Mouse (Mus musculus): ENCODE results near the gene Sft2d1. TPM values are rescaled to one million over a fixed set of nuclear protein-coding genes. Genes with fewer than 3 reads are reported as not detected.

Gene Sft2d1
- total RNA-seq, 2 experiments from 2014 or later: 63.8 to 65.7 TPM

GRCm38 (mm10) chr17:8368570-8368969, 57.7 kb downstream of the Sft2d1 start:
- intact Hi-C loops (cut with DNase I): no loop called here
- no peak overlapping the region for H3K4me3 ChIP-seq
- TF ChIP-seq CTCF (IDR thresholded peaks at IDR 0.05): no peak
- H3K27ac ChIP-seq: peak overlapping the region; percentile 92
- peak; percentile 52 to 58 for DNase-seq (ENCODE audit: extremely low spot score in 1 of 2, low spot score in 2 of 2)

GRCm38 (mm10) chr17:8369171-8369570, 58.3 kb downstream of the Sft2d1 start:
- no peak overlapping the region for H3K4me3 ChIP-seq
- no peak for TF ChIP-seq CTCF (IDR thresholded peaks at IDR 0.05)
- intact Hi-C loops (cut with DNase I): no loop called here
- no peak for DNase-seq (ENCODE audit: extremely low spot score in 1 of 2, low spot score in 2 of 2)
- 0 out of 2 replicates have a peak overlapping the region, but pooled peaks have one; percentile 51 for H3K27ac ChIP-seq

- Histone ChIP-seq H3K4me3 (no peak overlapping the region), H3K27ac (peak overlapping the region; percentile 80; the same call in 1 of the 2 replicates)
- intact Hi-C loops (cut with DNase I): no loop called here
- TF ChIP-seq CTCF (IDR thresholded peaks at IDR 0.05): no peak
- DNase-seq (ENCODE audit: extremely low spot score in 1 of 2, low spot score in 2 of 2): no peak
Observed at GRCm38 (mm10) chr17:8370634-8371229, 59.8 kb downstream of the Sft2d1 start.

- peak; percentile 74 to 83 for DNase-seq (ENCODE audit: extremely low spot score in 1 of 2, low spot score in 2 of 2)
- Histone ChIP-seq H3K27ac (peak overlapping the region; percentile 80), H3K4me3 (peak overlapping the region; percentile 43)
- no peak for TF ChIP-seq CTCF (IDR thresholded peaks at IDR 0.05)
- intact Hi-C loops (cut with DNase I): loop anchor here (1.0 kb wide), 2 partner anchors 61 to 108 kb away; partner anchors contain the start of gene Sft2d1
Observed at GRCm38 (mm10) chr17:8371834-8372233, 60.9 kb downstream of the Sft2d1 start.

GRCm38 (mm10) chr17:8372286-8373046, 61.6 kb downstream of the Sft2d1 start:
- H3K4me3 ChIP-seq: peak overlapping the region; percentile 43
- peak overlapping the region; percentile 80 for H3K27ac ChIP-seq
- peak; percentile 79 to 82 for DNase-seq (ENCODE audit: extremely low spot score in 1 of 2, low spot score in 2 of 2)
- TF ChIP-seq CTCF (IDR thresholded peaks at IDR 0.05): peak; percentile 91
- intact Hi-C loops (cut with DNase I): loop anchor here (1.0 kb wide), 3 partner anchors 56 to 108 kb away; partner anchors contain the start of gene Sft2d1

Other genes starting within 250 kb of the Sft2d1 start
- gene Gm49673, start 163.3 kb upstream of the Sft2d1 start, total RNA-seq (2021): under 1 TPM; 0.18 to 0.61 TPM
- 1 to 10 TPM; 3.7 to 4.7 TPM for gene Rnaset2a, start 163.0 kb upstream of the Sft2d1 start, total RNA-seq (2021)
- 10 to 100 TPM; 21.4 to 21.7 TPM for gene Fgfr1op, start 145.6 kb upstream of the Sft2d1 start, total RNA-seq (2021)
- not detected for gene Ccr6, start 75.1 kb upstream of the Sft2d1 start, total RNA-seq (2021)
- 100 to 1,000 TPM; 170 to 173 TPM for gene Mpc1, start 28.2 kb upstream of the Sft2d1 start, total RNA-seq (2021)
- 10 to 100 TPM; 12.6 to 15.5 TPM for gene Prr18, start 26.4 kb downstream of the Sft2d1 start, total RNA-seq (2021)
- gene T2, start 44.9 kb downstream of the Sft2d1 start, total RNA-seq (2021): under 1 TPM; 0.70 to 0.79 TPM
- not detected for gene T, start 123.3 kb downstream of the Sft2d1 start, total RNA-seq (2021)
- gene Pde10a, start 214.3 kb downstream of the Sft2d1 start, total RNA-seq (2021): 100 to 1,000 TPM in 1 of 2 experiments, 10 to 100 TPM in 1; 78.0 to 113 TPM

Data from left cerebral cortex, adult 2 months (tissue).